In genomic region chr3:142650205-142650604, GRCm38 (mm10) we compare ENCODE assay signal across 29 mouse cellular contexts. TPM values are rescaled to one million over a fixed set of nuclear protein-coding genes. Genes with fewer than 3 reads are reported as not detected.
A peak's percentile ranks its signal among the peaks of the same experiment; 100 is the strongest.
DNase-seq lines count a peak whose midpoint lies in the region; ATAC-seq and TF ChIP-seq lines count a peak whose summit lies in the region.
"Had no signal": no experiment of that assay in that cellular context is flagged by ENCODE, and none has a peak within 500 bp of the region (broad histone marks: within the 10 kb centered on the region; RNA-seq: fewer than 3 reads in every experiment).

No protein-coding gene starts in this region.

- no peaks in the 10 kb centered on the region for H3K27me3 ChIP-seq in midbrain, embryonic 14.5 days (ENCODE audit: control insufficient read depth, insufficient read depth, low read length)
- H3K27me3 ChIP-seq in midbrain, embryonic 13.5 days: no peaks in the 10 kb centered on the region
- H3K27me3 ChIP-seq in lung, postnatal 0 days (replicated peaks; ENCODE audit: insufficient read depth, low read length): no peaks in the 10 kb centered on the region
- H3K27me3 ChIP-seq: embryonic facial prominence, embryonic 13.5 days; embryonic facial prominence, embryonic 15.5 days; forebrain, embryonic 12.5 days had no signal

- ATAC-seq in midbrain, embryonic 14.5 days (ENCODE audit: low FRiP score, low TSS enrichment): no peak
- ATAC-seq in midbrain, embryonic 13.5 days: no peak
- ATAC-seq in lung, postnatal 0 days: no peak
- ATAC-seq: activated CD4-positive, CD25-positive, alpha-beta regulatory T cell, adult 4 months; forebrain, embryonic 14.5 days; forebrain, embryonic 16.5 days had no signal

- 21% methylated on average over 2 of the region's 2 CpGs for WGBS in midbrain, embryonic 14.5 days
- WGBS in midbrain, embryonic 13.5 days: 20% methylated on average over 2 of the region's 2 CpGs
- 37% methylated on average over 2 of the region's 2 CpGs for WGBS in lung, postnatal 0 days

- H3K27ac ChIP-seq in midbrain, embryonic 14.5 days (replicated peaks; ENCODE audit: low read depth, low read length): no peak overlapping the region
- no peak overlapping the region for H3K27ac ChIP-seq in midbrain, embryonic 13.5 days
- no peak overlapping the region for H3K27ac ChIP-seq in ES-E14 (ENCODE audit: insufficient read depth, low read depth, low read length, poor library complexity, severe bottlenecking)
- H3K27ac ChIP-seq in lung, postnatal 0 days (ENCODE audit: low read length): no peak overlapping the region
- H3K27ac ChIP-seq: embryonic facial prominence, embryonic 13.5 days; embryonic facial prominence, embryonic 15.5 days; forebrain, embryonic 10.5 days; forebrain, embryonic 12.5 days had no signal

- no peaks in the 10 kb centered on the region for H3K9me3 ChIP-seq in midbrain, embryonic 14.5 days (ENCODE audit: control insufficient read depth, low read length)
- H3K9me3 ChIP-seq in midbrain, embryonic 13.5 days: no peaks in the 10 kb centered on the region
- H3K9me3 ChIP-seq in ES-E14 (ENCODE audit: control insufficient read depth, insufficient read depth, low read depth, low read length): no peaks in the 10 kb centered on the region
- H3K9me3 ChIP-seq in lung, postnatal 0 days (ENCODE audit: low read length): no peaks in the 10 kb centered on the region
- H3K9me3 ChIP-seq: embryonic facial prominence, embryonic 13.5 days; embryonic facial prominence, embryonic 15.5 days; forebrain, embryonic 10.5 days; forebrain, embryonic 12.5 days had no signal

- H3K4me3 ChIP-seq in midbrain, embryonic 14.5 days (replicated peaks; ENCODE audit: low read depth, low read length): no peak overlapping the region
- H3K4me3 ChIP-seq in midbrain, embryonic 13.5 days (replicated peaks): no peak overlapping the region
- no peak overlapping the region for H3K4me3 ChIP-seq in ES-E14 (ENCODE audit: insufficient read depth in 1 of 2, low read depth in 1 of 2, low read length in 2 of 2, poor library complexity in 1 of 2, severe bottlenecking in 1 of 2)
- H3K4me3 ChIP-seq in lung, postnatal 0 days (ENCODE audit: low read depth, low read length): no peak overlapping the region
- H3K4me3 ChIP-seq: embryonic facial prominence, embryonic 13.5 days; embryonic facial prominence, embryonic 15.5 days; erythroblast, embryonic 14.5 days; forebrain, embryonic 10.5 days; forebrain, embryonic 12.5 days had no signal

- H3K9ac ChIP-seq in midbrain, embryonic 14.5 days (replicated peaks; ENCODE audit: low read length): no peak overlapping the region
- H3K9ac ChIP-seq in midbrain, embryonic 13.5 days (replicated peaks): no peak overlapping the region
- no peak overlapping the region for H3K9ac ChIP-seq in ES-E14 (ENCODE audit: insufficient read depth, low read depth, low read length, poor library complexity, severe bottlenecking)
- no peak overlapping the region for H3K9ac ChIP-seq in lung, postnatal 0 days (replicated peaks; ENCODE audit: low read depth)
- H3K9ac ChIP-seq: embryonic facial prominence, embryonic 13.5 days; embryonic facial prominence, embryonic 15.5 days; forebrain, embryonic 12.5 days had no signal

- H3K36me3 ChIP-seq in midbrain, embryonic 14.5 days (ENCODE audit: control insufficient read depth, insufficient read depth, low read length): no peaks in the 10 kb centered on the region
- H3K36me3 ChIP-seq in midbrain, embryonic 13.5 days: no peaks in the 10 kb centered on the region
- no peaks in the 10 kb centered on the region for H3K36me3 ChIP-seq in ES-E14 (ENCODE audit: control insufficient read depth, insufficient read depth, low read length, poor library complexity, severe bottlenecking)
- H3K36me3 ChIP-seq in lung, postnatal 0 days (ENCODE audit: insufficient read depth, low read length): no peaks in the 10 kb centered on the region
- H3K36me3 ChIP-seq: embryonic facial prominence, embryonic 13.5 days; embryonic facial prominence, embryonic 15.5 days; forebrain, embryonic 10.5 days; forebrain, embryonic 12.5 days had no signal

- intact Hi-C loops in left cerebral cortex, postnatal 10 days (cut with DNase I): no loop called here

- DNase-seq in midbrain, embryonic 14.5 days: peak; percentile 8
- peak; percentile 79 for DNase-seq in ES-E14 (ENCODE audit: low read depth, low spot score)
- DNase-seq in WW6 (ENCODE audit: low read depth, low spot score): peak; percentile 70
- DNase-seq in brain, embryonic 14.5 days (ENCODE audit: low read depth): peak; percentile 6
- no peak for DNase-seq in lung, postnatal 0 days (ENCODE audit: low spot score)
- DNase-seq in left cerebral cortex, postnatal 10 days (ENCODE audit: extremely low spot score in 1 of 2, low spot score in 2 of 2): no peak
- DNase-seq in cerebellum, postnatal 4 days (ENCODE audit: low spot score in 2 of 2): no peak
- DNase-seq: adrenal gland, adult 8-10 months; adrenal gland, postnatal 14 days; B cell, adult 2 months; cerebellum, adult 11-12 months; cerebellum, adult 2 months; cerebellum, adult 9-10 months; cerebellum, postnatal 10 days; cerebellum, postnatal 25 days; embryo, embryonic 11 days had no signal

- TF ChIP-seq POLR2A in brain, embryonic 14.5 days (IDR thresholded peaks at IDR 0.05; ENCODE audit: borderline replicate concordance, extremely low read depth, insufficient read depth, insufficient read length, poor library complexity, severe bottlenecking): no peak

- no peaks in the 10 kb centered on the region for H3K4me1 ChIP-seq in midbrain, embryonic 14.5 days (ENCODE audit: control insufficient read depth, insufficient read depth, low read length)
- no peaks in the 10 kb centered on the region for H3K4me1 ChIP-seq in midbrain, embryonic 13.5 days (replicated peaks)
- peaks cover 9 to 10% of the 10 kb centered on the region in 2 experiments; a peak in 2 of 4 replicates for H3K4me1 ChIP-seq in ES-E14 (ENCODE audit: control insufficient read depth in 2 of 2, insufficient read depth in 2 of 2, low read length in 2 of 2, poor library complexity in 1 of 2)
- no peaks in the 10 kb centered on the region for H3K4me1 ChIP-seq in lung, postnatal 0 days (ENCODE audit: insufficient read depth, low read depth, low read length)
- H3K4me1 ChIP-seq: embryonic facial prominence, embryonic 13.5 days; embryonic facial prominence, embryonic 15.5 days; forebrain, embryonic 10.5 days; forebrain, embryonic 12.5 days had no signal

- in situ Hi-C loops in ES-E14 (cut with MboI; ENCODE audit: low sequenced_read_pairs in 2 of 2, unreplicated experiment in 2 of 2): no loop called here

- no peak for TF ChIP-seq CTCF in brain, embryonic 14.5 days (IDR thresholded peaks at IDR 0.05; ENCODE audit: borderline replicate concordance, extremely low read depth, insufficient read depth, insufficient read length)
- no peak for TF ChIP-seq CTCF in lung, postnatal 0 days (IDR thresholded peaks at IDR 0.05)

- no peak for TF ChIP-seq EP300 in lung, postnatal 0 days (IDR thresholded peaks at IDR 0.05)

- H3K4me2 ChIP-seq in midbrain, embryonic 14.5 days (ENCODE audit: low read length): no peak overlapping the region
- no peak overlapping the region for H3K4me2 ChIP-seq in midbrain, embryonic 13.5 days (replicated peaks)
- H3K4me2 ChIP-seq in lung, postnatal 0 days (replicated peaks; ENCODE audit: low read depth, low read length): no peak overlapping the region
- H3K4me2 ChIP-seq: embryonic facial prominence, embryonic 13.5 days; embryonic facial prominence, embryonic 15.5 days; forebrain, embryonic 12.5 days had no signal

TF ChIP-seq in ES-E14, 5 proteins besides CTCF, POLR2A, EP300 and RAD21:
- TF ChIP-seq MAFK (IDR thresholded peaks at IDR 0.05; ENCODE audit: insufficient read depth, low read depth, low read length) (0 out of 2 replicates have a peak, but pooled peaks have one; percentile 29), ZNF384 (IDR thresholded peaks at IDR 0.05; ENCODE audit: low read depth, low read length) (no peak), ZC3H11A (IDR thresholded peaks at IDR 0.05; ENCODE audit: borderline replicate concordance, low read depth, low read length) (no peak), CHD2 (IDR thresholded peaks at IDR 0.05; ENCODE audit: low read depth, low read length) (peak; percentile 47; the same call in 1 of the 2 replicates)

RNA-seq across cellular contexts. Expression of gene Gbp2, which starts 29.8 kb away (rescaled TPM):
- polyA plus RNA-seq in midbrain, embryonic 14.5 days (2014; fragmentation: Nextera tagmentation; extraction: Ambion mirVana): 0.16 and 2.5 TPM in 2 replicates
- 0.23 and 0.30 TPM in 2 replicates for polyA plus RNA-seq in midbrain, embryonic 13.5 days (2015; fragmentation: Nextera tagmentation; extraction: Ambion mirVana)
- total RNA-seq in ES-E14 (2012; rRNA removed): 9.7 and 12.6 TPM in 2 replicates
- polyA plus RNA-seq in brain, embryonic 14.5 days (2012; rRNA removed): 0.25 and 0.75 TPM in 2 replicates
- polyA plus RNA-seq in lung, postnatal 0 days (2015; fragmentation: Nextera tagmentation; extraction: Ambion mirVana): 8.3 and 9.5 TPM in 2 replicates
- total RNA-seq in left cerebral cortex, postnatal 10 days (2021): 1 to 10 TPM; 1.0 to 1.4 TPM
- polyA plus RNA-seq: erythroblast, embryonic 14.5 days; forebrain, embryonic 10.5 days had no signal

RNA-seq across cellular contexts. Expression of gene Kyat3, which starts 50.6 kb away (rescaled TPM):
- polyA plus RNA-seq in midbrain, embryonic 14.5 days (2014; fragmentation: Nextera tagmentation; extraction: Ambion mirVana): 2.7 and 4.2 TPM in 2 replicates
- 4.4 and 4.9 TPM in 2 replicates for polyA plus RNA-seq in midbrain, embryonic 13.5 days (2015; fragmentation: Nextera tagmentation; extraction: Ambion mirVana)
- 8.2 and 11.7 TPM in 2 replicates for total RNA-seq in ES-E14 (2012; rRNA removed)
- 3.2 and 3.6 TPM in 2 replicates for polyA plus RNA-seq in brain, embryonic 14.5 days (2012; rRNA removed)
- 4.6 and 5.7 TPM in 2 replicates for polyA plus RNA-seq in lung, postnatal 0 days (2015; fragmentation: Nextera tagmentation; extraction: Ambion mirVana)
- 1 to 10 TPM; 3.2 to 3.7 TPM for total RNA-seq in left cerebral cortex, postnatal 10 days (2021)
- polyA plus RNA-seq: erythroblast, embryonic 14.5 days had no signal

RNA-seq across cellular contexts. Expression of gene Gbp2b, which starts 55.6 kb away (rescaled TPM):
- polyA plus RNA-seq in midbrain, embryonic 14.5 days (2014; fragmentation: Nextera tagmentation; extraction: Ambion mirVana): not detected in 2 replicates
- polyA plus RNA-seq in midbrain, embryonic 13.5 days (2015; fragmentation: Nextera tagmentation; extraction: Ambion mirVana): not detected in 2 replicates
- 5.3 and 5.6 TPM in 2 replicates for total RNA-seq in ES-E14 (2012; rRNA removed)
- not detected in 2 replicates for polyA plus RNA-seq in brain, embryonic 14.5 days (2012; rRNA removed)
- 0.05 TPM in 2 replicates for polyA plus RNA-seq in lung, postnatal 0 days (2015; fragmentation: Nextera tagmentation; extraction: Ambion mirVana)
- total RNA-seq in left cerebral cortex, postnatal 10 days (2021): not detected
- total RNA-seq: common myeloid progenitor, adult 5-6 weeks; MEL had no signal
- polyA plus RNA-seq: cerebellum, adult 2 months; embryonic facial prominence, embryonic 11.5 days; embryonic facial prominence, embryonic 13.5 days; embryonic facial prominence, embryonic 15.5 days; erythroblast, embryonic 14.5 days; forebrain, embryonic 10.5 days; forebrain, embryonic 12.5 days; forebrain, embryonic 14.5 days; forebrain, embryonic 16.5 days; frontal cortex, adult 2 months had no signal

Comparison
In these comparisons a context has a peak if more than half of its experiments do, and no peak if none do; other contexts are left out.
1. DNase-seq: peak in midbrain, embryonic 14.5 days (single experiment), ES-E14 (single experiment), WW6 (single experiment) and brain, embryonic 14.5 days (single experiment); none in lung, postnatal 0 days (single experiment), left cerebral cortex, postnatal 10 days (0 of 2) and cerebellum, postnatal 4 days (0 of 2).